Mouse (Mus musculus): Measurements from ENCODE around the gene Armh2. TPM values are rescaled to one million over a fixed set of nuclear protein-coding genes. Genes with fewer than 3 reads are reported as not detected.

Gene Armh2
- polyA plus RNA-seq, 1 experiment from 2014 or later, result not detected

DNA sequence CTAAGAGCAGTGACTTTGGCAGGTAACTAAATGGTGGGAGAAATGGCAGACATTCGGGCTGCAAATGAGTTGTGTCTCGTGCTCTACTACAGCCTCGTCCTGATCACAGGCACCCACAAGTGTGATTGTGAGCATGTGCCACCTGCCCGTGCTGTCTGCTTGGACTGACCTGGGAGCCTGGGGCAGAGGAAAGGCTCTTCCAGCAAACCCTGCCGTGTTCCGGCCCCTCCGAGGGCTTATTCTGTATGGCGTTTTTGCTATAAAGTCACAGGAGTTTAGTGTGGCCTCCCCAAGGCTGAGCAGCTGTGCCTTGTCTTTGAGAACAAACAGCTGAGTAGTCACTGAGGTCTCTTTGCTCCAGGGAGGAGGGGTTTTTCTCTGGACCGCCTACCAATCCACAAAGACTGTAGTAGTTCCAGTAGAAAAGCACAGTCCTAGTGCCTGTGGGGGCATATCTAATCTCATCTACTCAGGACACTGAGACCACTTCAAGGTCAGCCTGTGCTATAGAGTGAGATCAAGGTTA is 26.6 kb upstream of the Armh2 start:
- Histone ChIP-seq H3K4me2 (replicated peaks; ENCODE audit: low read depth, low read length) (no peak overlapping the region), H3K4me1 (ENCODE audit: control insufficient read depth, insufficient read depth, low read length) (0 out of 2 replicates have a peak, but pooled peaks cover 2% of the 10 kb centered on the region), H3K4me3 (ENCODE audit: low read length) (no peak overlapping the region), H3K9ac (ENCODE audit: low read depth, low read length) (no peak overlapping the region), H3K36me3 (ENCODE audit: control insufficient read depth, insufficient read depth, low read length) (no peaks in the 10 kb centered on the region), H3K27me3 (ENCODE audit: control insufficient read depth, insufficient read depth, low read length) (no peaks in the 10 kb centered on the region), H3K9me3 (ENCODE audit: control insufficient read depth, low read length) (no peaks in the 10 kb centered on the region), H3K27ac (ENCODE audit: low read depth, low read length) (no peak overlapping the region)
- ATAC-seq (ENCODE audit: low FRiP score, low TSS enrichment), result peak; percentile 28; the same call in 1 of the 2 replicates
- WGBS, result 58% methylated on average over 9 of the region's 9 CpGs

DNA sequence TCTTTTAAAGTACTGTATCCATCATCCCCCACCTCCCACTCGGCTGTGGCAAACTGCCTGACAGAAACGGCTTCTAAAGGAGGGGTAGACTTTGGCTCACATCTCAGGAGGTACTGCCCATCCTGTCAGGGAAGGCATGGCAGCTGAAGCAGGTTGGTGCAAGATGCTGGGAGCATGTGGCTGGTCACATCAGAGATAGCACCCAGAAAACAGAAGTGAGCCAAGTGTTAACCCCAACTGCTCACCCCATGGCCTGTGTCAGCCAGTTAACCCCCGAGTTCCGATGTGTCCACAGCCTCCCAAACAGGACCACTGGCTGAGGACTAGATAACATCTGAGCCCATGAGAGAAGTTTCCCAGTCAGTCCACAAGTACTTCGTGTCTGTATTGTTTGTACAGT is 25.4 kb upstream of the Armh2 start:
- H3K9ac ChIP-seq (ENCODE audit: low read depth, low read length), result no peak overlapping the region
- no peak overlapping the region for H3K4me2 ChIP-seq (replicated peaks; ENCODE audit: low read depth, low read length)
- H3K27ac ChIP-seq (ENCODE audit: low read depth, low read length), result no peak overlapping the region
- no peaks in the 10 kb centered on the region for H3K9me3 ChIP-seq (ENCODE audit: control insufficient read depth, low read length)
- no peaks in the 10 kb centered on the region for H3K4me1 ChIP-seq (ENCODE audit: control insufficient read depth, insufficient read depth, low read length)
- ATAC-seq (ENCODE audit: low FRiP score, low TSS enrichment), result no peak
- WGBS, result 58% methylated on average over 5 of the region's 5 CpGs
- H3K4me3 ChIP-seq (ENCODE audit: low read length), result no peak overlapping the region
- H3K27me3 ChIP-seq (ENCODE audit: control insufficient read depth, insufficient read depth, low read length), result no peaks in the 10 kb centered on the region
- H3K36me3 ChIP-seq (ENCODE audit: control insufficient read depth, insufficient read depth, low read length), result no peaks in the 10 kb centered on the region

- H3K4me1 ChIP-seq (ENCODE audit: control insufficient read depth, insufficient read depth, low read length), result no peaks in the 10 kb centered on the region
- H3K36me3 ChIP-seq (ENCODE audit: control insufficient read depth, insufficient read depth, low read length), result no peaks in the 10 kb centered on the region
- no peaks in the 10 kb centered on the region for H3K9me3 ChIP-seq (ENCODE audit: control insufficient read depth, low read length)
- H3K27ac ChIP-seq (ENCODE audit: low read depth, low read length), result no peak overlapping the region
- H3K9ac ChIP-seq (ENCODE audit: low read depth, low read length), result no peak overlapping the region
- no peak for ATAC-seq (ENCODE audit: low FRiP score, low TSS enrichment)
- 76% methylated on average over 9 of the region's 9 CpGs for WGBS
- no peak overlapping the region for H3K4me2 ChIP-seq (replicated peaks; ENCODE audit: low read depth, low read length)
- H3K27me3 ChIP-seq (ENCODE audit: control insufficient read depth, insufficient read depth, low read length), result no peaks in the 10 kb centered on the region
- no peak overlapping the region for H3K4me3 ChIP-seq (ENCODE audit: low read length)
Measured at GRCm38 (mm10) chr13:24716441-24716840, 24.6 kb upstream of the Armh2 start.

- Histone ChIP-seq H3K36me3 (ENCODE audit: control insufficient read depth, insufficient read depth, low read length) (no peaks in the 10 kb centered on the region), H3K27ac (ENCODE audit: low read depth, low read length) (no peak overlapping the region), H3K27me3 (ENCODE audit: control insufficient read depth, insufficient read depth, low read length) (no peaks in the 10 kb centered on the region), H3K4me2 (replicated peaks; ENCODE audit: low read depth, low read length) (no peak overlapping the region), H3K4me1 (ENCODE audit: control insufficient read depth, insufficient read depth, low read length) (no peaks in the 10 kb centered on the region), H3K9ac (ENCODE audit: low read depth, low read length) (no peak overlapping the region), H3K4me3 (ENCODE audit: low read length) (no peak overlapping the region), H3K9me3 (ENCODE audit: control insufficient read depth, low read length) (no peaks in the 10 kb centered on the region)
- 76% methylated on average over 7 of the region's 7 CpGs for WGBS
- ATAC-seq (ENCODE audit: low FRiP score, low TSS enrichment), result no peak
Measured at GRCm38 (mm10) chr13:24717677-24718076, 23.4 kb upstream of the Armh2 start.

GRCm38 (mm10) chr13:24721502-24721901 is 19.5 kb upstream of the Armh2 start:
- ATAC-seq (ENCODE audit: low FRiP score, low TSS enrichment), result no peak
- no peaks in the 10 kb centered on the region for H3K27me3 ChIP-seq (ENCODE audit: control insufficient read depth, insufficient read depth, low read length)
- H3K4me1 ChIP-seq (ENCODE audit: control insufficient read depth, insufficient read depth, low read length), result peaks cover 10% of the 10 kb centered on the region; the same call in 1 of the 2 replicates
- WGBS, result 74% methylated on average over 10 of the region's 10 CpGs
- no peaks in the 10 kb centered on the region for H3K36me3 ChIP-seq (ENCODE audit: control insufficient read depth, insufficient read depth, low read length)
- no peaks in the 10 kb centered on the region for H3K9me3 ChIP-seq (ENCODE audit: control insufficient read depth, low read length)
- H3K9ac ChIP-seq (ENCODE audit: low read depth, low read length), result no peak overlapping the region
- H3K4me3 ChIP-seq (ENCODE audit: low read length), result no peak overlapping the region
- H3K4me2 ChIP-seq (replicated peaks; ENCODE audit: low read depth, low read length), result no peak overlapping the region
- H3K27ac ChIP-seq (ENCODE audit: low read depth, low read length), result no peak overlapping the region

DNA sequence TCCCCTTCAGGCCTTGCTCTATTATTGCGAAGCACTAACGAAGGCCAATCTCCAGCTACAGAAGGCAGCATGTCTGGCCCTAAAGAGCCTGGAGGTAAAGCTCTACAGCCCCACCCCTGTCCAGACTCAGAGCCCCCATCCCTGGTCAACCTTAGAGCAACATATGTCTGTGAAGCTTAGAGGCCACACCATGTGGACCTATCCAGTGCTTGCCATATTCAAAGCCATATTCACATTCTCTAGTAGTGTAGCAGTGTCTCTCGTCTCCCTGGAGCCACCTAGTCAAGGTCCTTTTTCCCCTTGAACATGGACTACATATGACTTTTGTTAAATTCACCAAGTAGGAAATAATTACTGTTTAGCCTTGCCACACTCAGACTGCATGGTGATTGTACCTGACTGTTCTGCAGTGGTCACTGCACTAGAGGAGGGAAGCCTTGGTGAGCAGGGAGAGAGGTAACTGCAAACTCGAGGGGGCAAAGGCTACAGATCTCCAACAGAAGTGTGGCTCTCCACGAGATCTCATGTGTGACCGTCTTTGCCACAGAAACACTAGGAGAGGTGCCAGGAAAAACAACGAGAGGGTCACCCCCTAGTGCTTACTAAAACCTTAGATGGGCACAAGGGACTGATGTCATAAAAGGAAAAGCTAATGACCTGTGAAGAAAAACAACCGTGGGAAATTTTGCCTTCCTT is 17.2 kb upstream of the Armh2 start:
- WGBS, result 35% methylated on average over 8 of the region's 8 CpGs
- no peaks in the 10 kb centered on the region for H3K36me3 ChIP-seq (ENCODE audit: control insufficient read depth, insufficient read depth, low read length)
- H3K27ac ChIP-seq (ENCODE audit: low read depth, low read length), result no peak overlapping the region
- H3K4me1 ChIP-seq (ENCODE audit: control insufficient read depth, insufficient read depth, low read length), result peaks cover 10% of the 10 kb centered on the region; the same call in 1 of the 2 replicates
- H3K4me3 ChIP-seq (ENCODE audit: low read length), result no peak overlapping the region
- no peaks in the 10 kb centered on the region for H3K9me3 ChIP-seq (ENCODE audit: control insufficient read depth, low read length)
- H3K9ac ChIP-seq (ENCODE audit: low read depth, low read length), result no peak overlapping the region
- H3K27me3 ChIP-seq (ENCODE audit: control insufficient read depth, insufficient read depth, low read length), result no peaks in the 10 kb centered on the region
- peak; percentile 58 for ATAC-seq (ENCODE audit: low FRiP score, low TSS enrichment)
- no peak overlapping the region for H3K4me2 ChIP-seq (replicated peaks; ENCODE audit: low read depth, low read length)

DNA sequence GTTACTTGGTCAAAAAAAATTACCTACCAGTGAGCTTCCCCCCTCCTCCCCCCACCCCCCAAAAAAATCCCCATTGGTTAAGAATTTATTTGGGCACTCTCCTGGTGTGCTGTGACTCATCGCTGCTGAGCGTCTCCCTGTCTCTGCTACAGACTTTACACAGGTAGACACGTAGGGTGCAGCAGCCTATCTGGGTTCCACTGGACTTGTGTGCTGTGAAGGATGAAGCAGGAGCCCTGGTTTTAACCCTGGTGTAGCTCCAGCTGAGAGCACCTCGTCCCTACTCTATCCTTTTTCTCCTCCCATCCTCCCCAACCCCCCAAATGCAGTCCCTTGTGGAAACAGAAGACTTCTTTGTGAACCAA is 16.7 kb upstream of the Armh2 start:
- no peaks in the 10 kb centered on the region for H3K36me3 ChIP-seq (ENCODE audit: control insufficient read depth, insufficient read depth, low read length)
- no peak overlapping the region for H3K27ac ChIP-seq (ENCODE audit: low read depth, low read length)
- H3K4me3 ChIP-seq (ENCODE audit: low read length), result no peak overlapping the region
- no peak overlapping the region for H3K9ac ChIP-seq (ENCODE audit: low read depth, low read length)
- ATAC-seq (ENCODE audit: low FRiP score, low TSS enrichment), result peak; percentile 58; the same call in 1 of the 2 replicates
- no peaks in the 10 kb centered on the region for H3K27me3 ChIP-seq (ENCODE audit: control insufficient read depth, insufficient read depth, low read length)
- WGBS, result 34% methylated on average over 4 of the region's 4 CpGs
- no peak overlapping the region for H3K4me2 ChIP-seq (replicated peaks; ENCODE audit: low read depth, low read length)
- H3K4me1 ChIP-seq (ENCODE audit: control insufficient read depth, insufficient read depth, low read length), result peaks cover 10% of the 10 kb centered on the region; the same call in 1 of the 2 replicates
- H3K9me3 ChIP-seq (ENCODE audit: control insufficient read depth, low read length), result no peaks in the 10 kb centered on the region

DNA sequence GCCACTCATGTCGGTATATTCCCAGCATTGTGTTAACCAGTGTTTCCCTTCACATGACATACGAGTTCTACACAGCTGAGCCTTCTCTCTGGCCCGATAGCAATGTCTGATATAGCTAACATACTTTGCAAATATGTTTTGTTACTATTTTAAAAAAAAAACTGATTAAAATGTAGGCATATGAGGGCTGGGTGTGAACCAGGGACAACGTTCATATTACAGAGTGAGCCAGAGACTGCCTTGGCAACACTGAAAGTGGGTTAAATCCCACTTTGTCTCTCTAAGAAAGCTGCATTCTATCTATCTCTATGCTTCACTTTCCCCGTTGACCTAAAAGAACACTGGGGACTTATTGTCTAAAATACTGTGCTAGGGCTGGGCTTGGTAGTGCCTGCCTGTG is 11.9 kb upstream of the Armh2 start:
- no peak overlapping the region for H3K4me2 ChIP-seq (replicated peaks; ENCODE audit: low read depth, low read length)
- no peak for ATAC-seq (ENCODE audit: low FRiP score, low TSS enrichment)
- 90% methylated on average over 5 of the region's 5 CpGs for WGBS
- no peaks in the 10 kb centered on the region for H3K9me3 ChIP-seq (ENCODE audit: control insufficient read depth, low read length)
- no peaks in the 10 kb centered on the region for H3K27me3 ChIP-seq (ENCODE audit: control insufficient read depth, insufficient read depth, low read length)
- no peak overlapping the region for H3K4me3 ChIP-seq (ENCODE audit: low read length)
- no peak overlapping the region for H3K27ac ChIP-seq (ENCODE audit: low read depth, low read length)
- 0 out of 2 replicates have a peak, but pooled peaks cover 4% of the 10 kb centered on the region for H3K4me1 ChIP-seq (ENCODE audit: control insufficient read depth, insufficient read depth, low read length)
- no peak overlapping the region for H3K9ac ChIP-seq (ENCODE audit: low read depth, low read length)
- no peaks in the 10 kb centered on the region for H3K36me3 ChIP-seq (ENCODE audit: control insufficient read depth, insufficient read depth, low read length)

DNA sequence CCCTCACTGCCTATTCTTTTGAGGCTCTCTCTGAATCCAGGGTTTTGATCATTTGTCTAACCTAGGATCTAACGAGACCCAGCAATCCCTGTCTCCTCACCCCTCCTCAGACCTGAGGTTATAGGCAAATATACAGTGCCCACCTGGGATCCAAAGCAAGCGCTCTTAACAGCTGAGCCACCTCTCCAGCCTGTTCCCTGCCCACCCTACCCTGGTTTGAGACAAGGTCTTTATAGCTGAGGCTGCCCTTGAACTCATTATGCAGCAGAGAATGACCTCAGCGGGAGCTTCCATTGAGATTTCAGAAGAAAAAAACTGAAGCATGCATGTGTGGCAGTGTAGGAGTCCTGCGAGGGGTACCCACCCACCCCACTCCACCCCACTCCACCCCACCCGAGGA is 6.5 kb upstream of the Armh2 start:
- no peak overlapping the region for H3K9ac ChIP-seq (ENCODE audit: low read depth, low read length)
- WGBS, result 89% methylated on average over 5 of the region's 5 CpGs
- no peaks in the 10 kb centered on the region for H3K9me3 ChIP-seq (ENCODE audit: control insufficient read depth, low read length)
- no peak for ATAC-seq (ENCODE audit: low FRiP score, low TSS enrichment)
- no peak overlapping the region for H3K27ac ChIP-seq (ENCODE audit: low read depth, low read length)
- no peaks in the 10 kb centered on the region for H3K27me3 ChIP-seq (ENCODE audit: control insufficient read depth, insufficient read depth, low read length)
- H3K36me3 ChIP-seq (ENCODE audit: control insufficient read depth, insufficient read depth, low read length), result no peaks in the 10 kb centered on the region
- H3K4me2 ChIP-seq (replicated peaks; ENCODE audit: low read depth, low read length), result no peak overlapping the region
- H3K4me1 ChIP-seq (ENCODE audit: control insufficient read depth, insufficient read depth, low read length), result no peaks in the 10 kb centered on the region
- H3K4me3 ChIP-seq (ENCODE audit: low read length), result no peak overlapping the region
